Mouse (Mus musculus): Measurements from ENCODE around the gene P3h1. TPM values are rescaled to one million over a fixed set of nuclear protein-coding genes. Genes with fewer than 3 reads are reported as not detected.

The P3h1 gene
- total and polyA plus RNA-seq, 3 experiments: 15.7 to 30.2 TPM; not detected in 1

- Histone ChIP-seq H3K79me2 (ENCODE audit: control insufficient read depth, insufficient read depth, low read length, poor library complexity) (no peaks in the 10 kb centered on the region), H3K9me3 (replicated peaks; ENCODE audit: insufficient read depth, low read length) (no peaks in the 10 kb centered on the region), H3K27ac (ENCODE audit: control insufficient read depth, low read depth, low read length) (no peak overlapping the region), H3K9ac (ENCODE audit: control insufficient read depth, low read depth, low read length, poor library complexity, severe bottlenecking) (no peak overlapping the region), H3K27me3 (ENCODE audit: control insufficient read depth in 1 of 2, insufficient read depth in 2 of 2, low read length in 2 of 2) (no peaks in the 10 kb centered on the region), H3K36me3 (ENCODE audit: control insufficient read depth in 1 of 2, insufficient read depth in 2 of 2, low read length in 2 of 2) (no peaks in the 10 kb centered on the region), H3K4me1 (ENCODE audit: control insufficient read depth in 1 of 2, insufficient read depth in 2 of 2, low read length in 2 of 2) (no peaks in the 10 kb centered on the region), H3K4me3 (ENCODE audit: control insufficient read depth in 1 of 2, insufficient read depth in 1 of 2, low read depth in 2 of 2, low read length in 2 of 2) (no peak overlapping the region)
- TF ChIP-seq USF2 (IDR thresholded peaks at IDR 0.05; ENCODE audit: borderline replicate concordance in 1 of 2, insufficient read depth in 1 of 2, low read depth in 1 of 2, low read length in 2 of 2): no peak
- TF ChIP-seq MXI1 (IDR thresholded peaks at IDR 0.05; ENCODE audit: low read depth, low read length): no peak
- no peak for TF ChIP-seq MYB (IDR thresholded peaks at IDR 0.05; ENCODE audit: low read depth, low read length)
- no peak for TF ChIP-seq CTCF (IDR thresholded peaks at IDR 0.05 in 2 of 3, conservative IDR thresholded peaks at IDR 0.05 in 1 of 3; ENCODE audit: control insufficient read depth in 1 of 3, insufficient read depth in 1 of 3, low read depth in 2 of 3, low read length in 3 of 3, poor library complexity in 1 of 3, severe bottlenecking in 1 of 3)
- no peak for TF ChIP-seq MAZ (IDR thresholded peaks at IDR 0.05; ENCODE audit: low read depth, low read length)
- TF ChIP-seq TCF12 (IDR thresholded peaks at IDR 0.05; ENCODE audit: low read depth, low read length): no peak
- TF ChIP-seq POLR2A (IDR thresholded peaks at IDR 0.05; ENCODE audit: control insufficient read depth in 1 of 2, insufficient read depth in 1 of 2, low read depth in 1 of 2, low read length in 2 of 2, poor library complexity in 1 of 2): no peak
- TF ChIP-seq E2F4 (IDR thresholded peaks at IDR 0.05; ENCODE audit: borderline replicate concordance, low read depth, low read length): no peak
- no peak for TF ChIP-seq SIN3A (IDR thresholded peaks at IDR 0.05; ENCODE audit: low read length)
- DNase-seq (ENCODE audit: low read depth, low spot score): no peak
Observed at GRCm38 (mm10) chr4:119254012-119254618, 21.4 kb downstream of the P3h1 start.

- Histone ChIP-seq H3K36me3 (ENCODE audit: control insufficient read depth in 1 of 2, insufficient read depth in 2 of 2, low read length in 2 of 2) (no peaks in the 10 kb centered on the region), H3K9me3 (replicated peaks; ENCODE audit: insufficient read depth, low read length) (no peaks in the 10 kb centered on the region), H3K4me3 (ENCODE audit: control insufficient read depth in 1 of 2, insufficient read depth in 1 of 2, low read depth in 2 of 2, low read length in 2 of 2) (no peak within 1 kb of the TSS), H3K27me3 (ENCODE audit: control insufficient read depth in 1 of 2, insufficient read depth in 2 of 2, low read length in 2 of 2) (no peaks in the 10 kb centered on the region), H3K9ac (ENCODE audit: control insufficient read depth, low read depth, low read length, poor library complexity, severe bottlenecking) (no peak within 1 kb of the TSS), H3K79me2 (ENCODE audit: control insufficient read depth, insufficient read depth, low read length, poor library complexity) (no peaks in the 10 kb centered on the region), H3K4me1 (ENCODE audit: control insufficient read depth in 1 of 2, insufficient read depth in 2 of 2, low read length in 2 of 2) (no peaks in the 10 kb centered on the region), H3K27ac (ENCODE audit: control insufficient read depth, low read depth, low read length) (no peak within 1 kb of the TSS)
- DNase-seq (ENCODE audit: low read depth, low spot score): no peak
- TF ChIP-seq TBP (IDR thresholded peaks at IDR 0.05; ENCODE audit: low read depth, low read length): no peak
- TF ChIP-seq BHLHE40 (IDR thresholded peaks at IDR 0.05; ENCODE audit: borderline replicate concordance, low read depth, low read length): no peak
- no peak for TF ChIP-seq POLR2A (IDR thresholded peaks at IDR 0.05; ENCODE audit: control insufficient read depth in 1 of 2, insufficient read depth in 1 of 2, low read depth in 1 of 2, low read length in 2 of 2, poor library complexity in 1 of 2)
- TF ChIP-seq UBTF (IDR thresholded peaks at IDR 0.05; ENCODE audit: borderline replicate concordance, insufficient read depth, low read depth, low read length): no peak
- TF ChIP-seq SIN3A (IDR thresholded peaks at IDR 0.05; ENCODE audit: low read length): no peak
- no peak for TF ChIP-seq MYC (IDR thresholded peaks at IDR 0.05; ENCODE audit: low read depth, low read length)
- no peak for TF ChIP-seq GATA1 (IDR thresholded peaks at IDR 0.05; ENCODE audit: low read depth, low read length)
- TF ChIP-seq TAL1 (IDR thresholded peaks at IDR 0.05; ENCODE audit: low read length): no peak
- TF ChIP-seq MEF2A (IDR thresholded peaks at IDR 0.05; ENCODE audit: extremely low read depth, insufficient replicate concordance, low read depth, low read length, poor library complexity, severe bottlenecking): no peak
- TF ChIP-seq MAZ (IDR thresholded peaks at IDR 0.05; ENCODE audit: low read depth, low read length): no peak
- no peak for TF ChIP-seq ZC3H11A (IDR thresholded peaks at IDR 0.05; ENCODE audit: low read depth, low read length)
- no peak for TF ChIP-seq SMC3 (IDR thresholded peaks at IDR 0.05; ENCODE audit: low read depth, low read length)
- TF ChIP-seq E2F4 (IDR thresholded peaks at IDR 0.05; ENCODE audit: borderline replicate concordance, low read depth, low read length): no peak
- TF ChIP-seq CHD2 (IDR thresholded peaks at IDR 0.05; ENCODE audit: low read length): no peak
- TF ChIP-seq MAFK (IDR thresholded peaks at IDR 0.05; ENCODE audit: borderline replicate concordance, low read depth, low read length): no peak
- TF ChIP-seq CTCF (IDR thresholded peaks at IDR 0.05 in 2 of 3, conservative IDR thresholded peaks at IDR 0.05 in 1 of 3; ENCODE audit: control insufficient read depth in 1 of 3, insufficient read depth in 1 of 3, low read depth in 2 of 3, low read length in 3 of 3, poor library complexity in 1 of 3, severe bottlenecking in 1 of 3): no peak
- no peak for TF ChIP-seq MYB (IDR thresholded peaks at IDR 0.05; ENCODE audit: low read depth, low read length)
- TF ChIP-seq TCF12 (IDR thresholded peaks at IDR 0.05; ENCODE audit: low read depth, low read length): no peak
- no peak for TF ChIP-seq ZKSCAN1 (IDR thresholded peaks at IDR 0.05; ENCODE audit: low read depth, low read length)
Observed at GRCm38 (mm10) chr4:119255351-119255750, 22.6 kb downstream of the P3h1 start, which contains the start of gene Cldn19. Gene Cldn19 (plus strand): TSS chr4:119255414.
